Mouse (Mus musculus) intestine, postnatal 0 days (tissue): ENCODE results near the gene Tbce. TPM values are rescaled to one million over a fixed set of nuclear protein-coding genes. Genes with fewer than 3 reads are reported as not detected.
"Not testable (repeated sequence)": the region's sequence is repeated elsewhere in the genome, so short reads cannot be mapped to it uniquely, and the experiment has no call there.

Source experiments
- ATAC-seq: fragments of 200-750 bp; cut with Nextera tagmentation; 2 replicates; pipeline ENCODE4 v1.8.0; 2017; ENCODE audit warnings: mild to moderate bottlenecking, moderate TSS enrichment, moderate library complexity
- H3K27ac ChIP-seq: fragments of 300-500 bp; sonication (generic); 2 replicates; pipeline ENCODE4 v1.5.1; 2014; ENCODE audit warnings: mild to moderate bottlenecking, low read depth, low read length, moderate library complexity
- H3K27me3 ChIP-seq: fragments of 300-500 bp; sonication (generic); replicated peaks from 2 replicates; pipeline ENCODE4 v1.6.1; 2014; ENCODE audit warnings: low read length, mixed read lengths; ENCODE audit not compliant: control insufficient read depth, insufficient read depth
- H3K36me3 ChIP-seq: fragments of 300-500 bp; sonication (generic); 2 replicates; pipeline ENCODE4 v1.6.1; 2014; ENCODE audit warnings: mild to moderate bottlenecking, moderate library complexity; ENCODE audit not compliant: control insufficient read depth, insufficient read depth
- H3K4me1 ChIP-seq: fragments of 300-500 bp; sonication (generic); replicated peaks from 2 replicates; pipeline ENCODE4 v1.6.1; 2014; ENCODE audit warnings: antibody characterized with exemption, low read length, mixed read lengths; ENCODE audit not compliant: control insufficient read depth, insufficient read depth
- H3K4me2 ChIP-seq: fragments of 300-500 bp; sonication (generic); replicated peaks from 2 replicates; pipeline ENCODE4 v1.6.1; 2014; ENCODE audit warnings: low read depth, mild to moderate bottlenecking, moderate library complexity
- H3K4me3 ChIP-seq: fragments of 300-500 bp; sonication (generic); 2 replicates; pipeline ENCODE4 v1.5.1; 2014; ENCODE audit warnings: low read depth, low read length
- H3K9ac ChIP-seq: fragments of 300-500 bp; sonication (generic); 2 replicates; pipeline ENCODE4 v1.6.1; 2014; ENCODE audit warnings: mild to moderate bottlenecking, low read depth, low read length
- H3K9me3 ChIP-seq: fragments of 300-500 bp; sonication (generic); 2 replicates; pipeline ENCODE4 v1.6.1; 2016; ENCODE audit warnings: mixed run types; ENCODE audit not compliant: control insufficient read depth
- CTCF ChIP-seq: sonication (generic); IDR thresholded peaks from 2 replicates; pipeline ENCODE4 v1.5.1; 2016; ENCODE audit warnings: low read depth, mild to moderate bottlenecking, control low read depth, antibody characterized with exemption, moderate library complexity
- WGBS: fragments of 180-500 bp; shearing (Covaris S2); extraction: QIAGEN DNeasy Blood & Tissue Kit; methylation state at CpG from one replicate; pipeline ENCODE4 v1.1.7; 2014; 5-methylcytosine and 5-hydroxymethylcytosine counted together
- polyA plus RNA-seq: library from polyadenylated mRNA; unstranded; fragments of >200 nt; fragmentation: Nextera tagmentation; extraction: Ambion mirVana; gene quantifications from 2 replicates; pipeline ENCODE4 v1.2.1, GENCODE M21; 2015

Gene Tbce
- polyA plus RNA-seq, 1 experiment from 2014 or later, result 25.7 TPM

- Histone ChIP-seq H3K9me3 (no peaks in the 10 kb centered on the region), H3K27me3 (no peaks in the 10 kb centered on the region), H3K36me3 (peaks cover 21% of the 10 kb centered on the region), H3K4me3 (no peak overlapping the region), H3K4me2 (no peak overlapping the region), H3K27ac (no peak overlapping the region), H3K9ac (no peak overlapping the region), H3K4me1 (no peaks in the 10 kb centered on the region)
- 85% methylated on average over 6 of the region's 6 CpGs for WGBS
- ATAC-seq, result no peak
- no peak for TF ChIP-seq CTCF
These were observed 13.9 kb downstream of the Tbce start for GRCm38 (mm10) chr13:14025554-14025953.

DNA sequence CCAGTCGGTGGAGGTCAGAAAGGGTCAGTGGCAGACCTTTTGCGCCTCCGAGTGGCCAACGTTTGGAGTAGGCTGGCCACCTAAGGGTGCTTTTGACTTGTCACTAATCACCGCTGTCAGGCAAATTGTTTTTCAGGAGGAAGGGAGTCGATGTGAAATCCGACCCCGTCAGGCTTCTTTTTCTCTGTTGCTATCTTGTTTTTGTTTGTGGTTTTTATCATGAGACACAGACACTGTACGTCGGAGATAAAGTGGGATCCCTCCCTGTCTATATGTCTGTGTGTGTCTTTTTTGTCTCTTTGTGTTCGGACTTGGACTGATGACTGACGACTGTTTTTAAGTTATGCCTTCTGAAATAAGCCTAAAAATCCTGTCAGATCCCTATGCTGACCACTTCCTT is 18.0 kb downstream of the Tbce start:
- not testable (repeated sequence) for H3K27me3 ChIP-seq, H3K9ac ChIP-seq, H3K4me3 ChIP-seq, H3K27ac ChIP-seq, H3K4me2 ChIP-seq, ATAC-seq, H3K4me1 ChIP-seq, H3K9me3 ChIP-seq
- H3K36me3 ChIP-seq, result peaks cover 29% of the 10 kb centered on the region
- 74% methylated on average over 9 of the region's 12 CpGs for WGBS

- Histone ChIP-seq H3K27ac (no peak overlapping the region), H3K4me2 (no peak overlapping the region), H3K9ac (no peak overlapping the region), H3K9me3 (no peaks in the 10 kb centered on the region), H3K36me3 (peaks cover 36% of the 10 kb centered on the region), H3K27me3 (no peaks in the 10 kb centered on the region), H3K4me1 (no peaks in the 10 kb centered on the region), H3K4me3 (no peak overlapping the region)
- no peak for TF ChIP-seq CTCF
- WGBS, result 90% methylated on average over 3 of the region's 3 CpGs
- no peak for ATAC-seq
These were observed 20.6 kb downstream of the Tbce start for GRCm38 (mm10) chr13:14018852-14019251.

GRCm38 (mm10) chr13:14018283-14018682 is 21.2 kb downstream of the Tbce start:
- Histone ChIP-seq H3K36me3 (peaks cover 37% of the 10 kb centered on the region), H3K4me2 (no peak overlapping the region), H3K4me1 (no peaks in the 10 kb centered on the region), H3K9ac (no peak overlapping the region), H3K4me3 (no peak overlapping the region), H3K27me3 (no peaks in the 10 kb centered on the region), H3K27ac (no peak overlapping the region), H3K9me3 (no peaks in the 10 kb centered on the region)
- no peak for ATAC-seq
- no peak for TF ChIP-seq CTCF

DNA sequence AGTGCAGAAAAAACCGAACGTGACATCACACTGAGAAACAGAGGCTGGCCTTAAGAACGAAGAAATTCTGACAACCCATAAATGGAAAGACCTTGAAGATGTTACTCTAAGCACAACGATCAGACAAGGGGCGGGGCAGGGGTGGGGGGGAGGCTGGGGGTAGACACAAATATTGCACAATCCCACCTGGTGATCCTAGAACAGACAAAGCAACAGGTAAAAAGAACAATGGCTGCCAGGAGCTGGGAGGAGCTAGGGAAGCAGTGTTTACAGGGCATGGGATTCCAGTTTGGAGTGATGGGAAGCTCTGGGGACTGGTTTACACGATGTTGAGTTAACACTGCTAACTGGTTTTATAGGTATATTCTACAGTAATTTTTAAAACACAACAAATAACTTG is 23.8 kb downstream of the Tbce start:
- peaks cover 40% of the 10 kb centered on the region for H3K36me3 ChIP-seq
- no peaks in the 10 kb centered on the region for H3K9me3 ChIP-seq
- ATAC-seq, result no peak
- no peak for TF ChIP-seq CTCF
- no peak overlapping the region for H3K27ac ChIP-seq
- H3K4me2 ChIP-seq, result no peak overlapping the region
- WGBS, result 81% methylated on average over 6 of the region's 6 CpGs
- no peak overlapping the region for H3K4me3 ChIP-seq
- H3K27me3 ChIP-seq, result no peaks in the 10 kb centered on the region
- no peak overlapping the region for H3K9ac ChIP-seq
- no peaks in the 10 kb centered on the region for H3K4me1 ChIP-seq

GRCm38 (mm10) chr13:14014540-14014939 is 24.9 kb downstream of the Tbce start:
- H3K9me3 ChIP-seq, result no peaks in the 10 kb centered on the region
- H3K36me3 ChIP-seq, result peaks cover 37% of the 10 kb centered on the region
- no peak for ATAC-seq
- TF ChIP-seq CTCF, result no peak
- no peak overlapping the region for H3K27ac ChIP-seq
- H3K4me3 ChIP-seq, result no peak overlapping the region
- H3K27me3 ChIP-seq, result no peaks in the 10 kb centered on the region
- H3K9ac ChIP-seq, result no peak overlapping the region
- no peaks in the 10 kb centered on the region for H3K4me1 ChIP-seq
- 85% methylated on average over 4 of the region's 4 CpGs for WGBS
- H3K4me2 ChIP-seq, result no peak overlapping the region

DNA sequence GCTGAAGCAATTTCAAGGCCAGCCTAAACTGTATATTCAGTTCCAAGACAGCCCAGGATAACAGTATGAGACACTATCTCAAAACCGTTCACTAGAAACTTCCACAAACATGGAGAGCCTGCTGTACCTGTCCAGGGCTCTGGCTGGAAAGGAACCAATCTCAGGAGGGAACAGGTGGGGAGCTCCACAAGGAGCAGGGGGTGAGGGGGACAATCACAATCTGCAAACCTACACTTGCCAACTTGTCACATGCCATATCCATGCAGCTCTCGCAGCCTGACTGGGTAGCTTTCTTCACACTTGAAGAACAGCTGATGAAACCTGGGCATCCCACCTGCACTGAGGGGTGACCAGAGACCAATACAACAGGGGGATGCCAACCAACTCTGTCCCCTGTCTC is 25.4 kb downstream of the Tbce start:
- Histone ChIP-seq H3K27me3 (no peaks in the 10 kb centered on the region), H3K27ac (no peak overlapping the region), H3K9ac (no peak overlapping the region), H3K4me2 (no peak overlapping the region), H3K9me3 (no peaks in the 10 kb centered on the region), H3K4me1 (no peaks in the 10 kb centered on the region), H3K4me3 (no peak overlapping the region), H3K36me3 (peaks cover 36% of the 10 kb centered on the region)
- WGBS, result 92% methylated on average over 2 of the region's 2 CpGs
- no peak for ATAC-seq
- TF ChIP-seq CTCF, result no peak
